ENCODE assay signal across 8 mouse cellular contexts in genomic region chr10:78779981-78780651, GRCm38 (mm10). TPM values are rescaled to one million over a fixed set of nuclear protein-coding genes. Genes with fewer than 3 reads are reported as not detected.
DNase-seq lines count a peak whose midpoint lies in the region; ATAC-seq and TF ChIP-seq lines count a peak whose summit lies in the region.
"Had no signal": no experiment of that assay in that cellular context is flagged by ENCODE, and none has a peak within 500 bp of the region (broad histone marks: within the 10 kb centered on the region; RNA-seq: fewer than 3 reads in every experiment).

Slc1a6 (plus strand) TSS chr10:78780496.

- POLR2A ChIA-PET in Patski (lab: Charles Lee): interaction anchor here (1.2 kb wide), 1 partner anchor 9 kb away, joined by 3 read pairs; no protein-coding TSS in a partner anchor

- peak within 1 kb of the TSS; percentile 59 for H3K4me3 ChIP-seq in bone marrow macrophage, adult 2 months (ENCODE audit: insufficient read depth, low read length)
- H3K4me3 ChIP-seq in forebrain, embryonic 10.5 days: peak within 1 kb of the TSS; percentile 71
- H3K4me3 ChIP-seq in hindbrain, embryonic 15.5 days: peak within 1 kb of the TSS; percentile 71
- peak within 1 kb of the TSS; percentile 54 for H3K4me3 ChIP-seq in midbrain, embryonic 11.5 days (ENCODE audit: low read depth, low read length)
- H3K4me3 ChIP-seq in stomach, embryonic 16.5 days (replicated peaks; ENCODE audit: low read length): peak within 1 kb of the TSS; percentile 54
- H3K4me3 ChIP-seq: erythroblast, embryonic 14.5 days had no signal

- no peak within 1 kb of the TSS for H3K27ac ChIP-seq in bone marrow macrophage, adult 2 months (ENCODE audit: insufficient read depth, low read depth, low read length)
- peak within 1 kb of the TSS; percentile 80 for H3K27ac ChIP-seq in forebrain, embryonic 10.5 days
- peak within 1 kb of the TSS; percentile 60 for H3K27ac ChIP-seq in hindbrain, embryonic 15.5 days (replicated peaks)
- no peak within 1 kb of the TSS for H3K27ac ChIP-seq in midbrain, embryonic 11.5 days (ENCODE audit: low read depth, low read length)
- no peak within 1 kb of the TSS for H3K27ac ChIP-seq in stomach, embryonic 16.5 days (ENCODE audit: low read length)

- WGBS in forebrain, embryonic 10.5 days: under 1% methylated on average over 42 of the region's 54 CpGs
- 2% methylated on average over 51 of the region's 54 CpGs for WGBS in hindbrain, embryonic 15.5 days
- under 1% methylated on average over 36 of the region's 54 CpGs for WGBS in midbrain, embryonic 11.5 days
- WGBS in stomach, embryonic 16.5 days: under 1% methylated on average over 47 of the region's 54 CpGs

- peak within 1 kb of the TSS; percentile 84 for H3K9ac ChIP-seq in hindbrain, embryonic 15.5 days
- H3K9ac ChIP-seq in midbrain, embryonic 11.5 days (ENCODE audit: low read length): peak within 1 kb of the TSS; percentile 73
- H3K9ac ChIP-seq in stomach, embryonic 16.5 days (ENCODE audit: low read length): peak within 1 kb of the TSS; percentile 73

- no peak for TF ChIP-seq POLR2A in bone marrow macrophage, adult 2 months (IDR thresholded peaks at IDR 0.05; ENCODE audit: borderline replicate concordance, low read depth, low read length)

- no peaks in the 10 kb centered on the region for H3K27me3 ChIP-seq in Patski
- peaks cover 27% of the 10 kb centered on the region for H3K27me3 ChIP-seq in forebrain, embryonic 10.5 days (ENCODE audit: poor library complexity, severe bottlenecking)
- H3K27me3 ChIP-seq in hindbrain, embryonic 15.5 days: no peaks in the 10 kb centered on the region
- peaks cover 2% of the 10 kb centered on the region; the same call in 1 of the 2 replicates for H3K27me3 ChIP-seq in midbrain, embryonic 11.5 days (ENCODE audit: control insufficient read depth, insufficient read depth, low read length)
- H3K27me3 ChIP-seq in stomach, embryonic 16.5 days (ENCODE audit: control insufficient read depth, insufficient read depth, low read length): no peaks in the 10 kb centered on the region

- in situ Hi-C loops in Patski (cut with MboI; ENCODE audit: low pct_unique_long_range_greater_than_20kb): no loop called here

- no peak for TF ChIP-seq CTCF in Patski (IDR thresholded peaks at IDR 0.05)
- TF ChIP-seq CTCF in bone marrow macrophage, adult 2 months (IDR thresholded peaks at IDR 0.05; ENCODE audit: low read depth, low read length): no peak

- H3K4me2 ChIP-seq in hindbrain, embryonic 15.5 days: peak within 1 kb of the TSS; percentile 95
- H3K4me2 ChIP-seq in midbrain, embryonic 11.5 days: peak within 1 kb of the TSS; percentile 94
- peak within 1 kb of the TSS; percentile 97 for H3K4me2 ChIP-seq in stomach, embryonic 16.5 days (ENCODE audit: low read depth, low read length)

- H3K9me3 ChIP-seq in forebrain, embryonic 10.5 days: no peaks in the 10 kb centered on the region
- H3K9me3 ChIP-seq in hindbrain, embryonic 15.5 days: no peaks in the 10 kb centered on the region
- no peaks in the 10 kb centered on the region for H3K9me3 ChIP-seq in midbrain, embryonic 11.5 days (ENCODE audit: control insufficient read depth, low read length)
- no peaks in the 10 kb centered on the region for H3K9me3 ChIP-seq in stomach, embryonic 16.5 days (replicated peaks; ENCODE audit: control insufficient read depth, low read length)

- intact Hi-C loops in left cerebral cortex, postnatal 36 days (cut with DNase I): no loop called here

- CTCF ChIA-PET in Patski (lab: Charles Lee): interaction anchor here (0.7 to 4.0 kb wide), 2 partner anchors 17 to 23 kb away, joined by 3 to 13 read pairs; no protein-coding TSS in a partner anchor

- peak; percentile 54 for ATAC-seq in Patski
- peak; percentile 75 for ATAC-seq in hindbrain, embryonic 15.5 days (ENCODE audit: low FRiP score, low read depth)
- peak; percentile 78 for ATAC-seq in midbrain, embryonic 11.5 days (ENCODE audit: low FRiP score)
- ATAC-seq in stomach, embryonic 16.5 days (ENCODE audit: insufficient read depth, low FRiP score): peak; percentile 56

- H3K36me3 ChIP-seq in forebrain, embryonic 10.5 days (replicated peaks): no peaks in the 10 kb centered on the region
- H3K36me3 ChIP-seq in hindbrain, embryonic 15.5 days: no peaks in the 10 kb centered on the region
- H3K36me3 ChIP-seq in midbrain, embryonic 11.5 days (ENCODE audit: control insufficient read depth, insufficient read depth, low read length): no peaks in the 10 kb centered on the region
- no peaks in the 10 kb centered on the region for H3K36me3 ChIP-seq in stomach, embryonic 16.5 days (ENCODE audit: control insufficient read depth, insufficient read depth, low read length)

- H3K4me1 ChIP-seq in bone marrow macrophage, adult 2 months (ENCODE audit: control insufficient read depth, insufficient read depth, low read length): no peaks in the 10 kb centered on the region
- H3K4me1 ChIP-seq in forebrain, embryonic 10.5 days: peaks cover 20% of the 10 kb centered on the region
- peaks cover 18% of the 10 kb centered on the region for H3K4me1 ChIP-seq in hindbrain, embryonic 15.5 days (replicated peaks)
- peaks cover 3% of the 10 kb centered on the region for H3K4me1 ChIP-seq in midbrain, embryonic 11.5 days (ENCODE audit: control insufficient read depth, insufficient read depth, low read length)
- no peaks in the 10 kb centered on the region for H3K4me1 ChIP-seq in stomach, embryonic 16.5 days (ENCODE audit: control insufficient read depth, insufficient read depth, low read length)

- no peak for DNase-seq in Patski (ENCODE audit: low read depth, low spot score)
- peak; percentile 20 for DNase-seq in forebrain, embryonic 10.5 days (ENCODE audit: extremely low spot score, low spot score)
- peak; percentile 36 to 55 for DNase-seq in left cerebral cortex, postnatal 36 days (ENCODE audit: low spot score in 2 of 2)
- no peak for DNase-seq in midbrain, embryonic 11.5 days (ENCODE audit: low spot score, missing footprints)

RNA-seq across cellular contexts. Expression of gene Slc1a6, which starts in this region (rescaled TPM):
- 0.45 TPM for polyA plus RNA-seq in Patski (2021)
- polyA plus RNA-seq in bone marrow macrophage, adult 2 months (2012; ENCODE audit: insufficient read depth, insufficient read length, missing spikeins): not detected in 2 replicates
- 1.5 and 1.9 TPM in 2 replicates for polyA plus RNA-seq in forebrain, embryonic 10.5 days (2016; fragmentation: Nextera tagmentation; extraction: Ambion mirVana)
- polyA plus RNA-seq in hindbrain, embryonic 15.5 days (2015; fragmentation: Nextera tagmentation; extraction: Ambion mirVana): 27.3 and 29.8 TPM in 2 replicates
- 10 to 100 TPM; 10.8 to 11.4 TPM for total RNA-seq in left cerebral cortex, postnatal 36 days (2021)
- 1.1 TPM in 2 replicates for polyA plus RNA-seq in midbrain, embryonic 11.5 days (2014; fragmentation: Nextera tagmentation; extraction: Ambion mirVana)
- polyA plus RNA-seq in stomach, embryonic 16.5 days (2015; fragmentation: Nextera tagmentation; extraction: Ambion mirVana): 0.65 and 0.67 TPM in 2 replicates
- polyA plus RNA-seq: erythroblast, embryonic 14.5 days had no signal

Comparison
In these comparisons a context has a peak if more than half of its experiments do, and no peak if none do; other contexts are left out.
1. Peak in ATAC-seq in Patski; RNA of the gene not detected or under 1 TPM.
2. Peak in ATAC-seq, H3K4me3 ChIP-seq, H3K9ac ChIP-seq and H3K4me2 ChIP-seq in stomach, embryonic 16.5 days; RNA of the gene not detected or under 1 TPM.
3. DNase-seq: peak in forebrain, embryonic 10.5 days (single experiment) and left cerebral cortex, postnatal 36 days (2 of 2); none in Patski (single experiment) and midbrain, embryonic 11.5 days (single experiment).
4. H3K27ac ChIP-seq: peak in forebrain, embryonic 10.5 days (single experiment) and hindbrain, embryonic 15.5 days (single experiment); none in bone marrow macrophage, adult 2 months (single experiment), midbrain, embryonic 11.5 days (single experiment) and stomach, embryonic 16.5 days (single experiment).
5. Peak in every context shown above with its lines, with median percentiles within 50 percentile points of each other: ATAC-seq, H3K4me3 ChIP-seq, H3K4me2 ChIP-seq and H3K9ac ChIP-seq.